Mouse (Mus musculus): ENCODE results near the gene Clspn. TPM values are rescaled to one million over a fixed set of nuclear protein-coding genes. Genes with fewer than 3 reads are reported as not detected.

Clspn gene
- polyA plus RNA-seq, 1 experiment from 2014 or later, result 13.0 TPM

- WGBS (ENCODE audit: missing documents), result 20% methylated on average over 7 of the region's 7 CpGs
- Histone ChIP-seq H3K27ac (no peak overlapping the region), H3K36me3 (ENCODE audit: inconsistent target) (no peaks in the 10 kb centered on the region), H3K4me3 (ENCODE audit: inconsistent target) (no peak overlapping the region), H3K79me2 (ENCODE audit: inconsistent target) (no peaks in the 10 kb centered on the region)
Observed at GRCm38 (mm10) chr4:126542838-126543237, 13.9 kb upstream of the Clspn start.

GRCm38 (mm10) chr4:126545016-126545415 lies 11.7 kb upstream of the Clspn start:
- Histone ChIP-seq H3K4me3 (ENCODE audit: inconsistent target) (no peak overlapping the region), H3K36me3 (ENCODE audit: inconsistent target) (no peaks in the 10 kb centered on the region), H3K27ac (no peak overlapping the region), H3K79me2 (ENCODE audit: inconsistent target) (no peaks in the 10 kb centered on the region)
- 82% methylated on average over 1 of the region's 1 CpGs for WGBS (ENCODE audit: missing documents)

GRCm38 (mm10) chr4:126545703-126546102 lies 11.0 kb upstream of the Clspn start:
- WGBS (ENCODE audit: missing documents), result 97% methylated on average over 6 of the region's 7 CpGs
- no peak overlapping the region for H3K27ac ChIP-seq
- no peak overlapping the region for H3K4me3 ChIP-seq (ENCODE audit: inconsistent target)
- no peaks in the 10 kb centered on the region for H3K79me2 ChIP-seq (ENCODE audit: inconsistent target)
- H3K36me3 ChIP-seq (ENCODE audit: inconsistent target), result no peaks in the 10 kb centered on the region

DNA sequence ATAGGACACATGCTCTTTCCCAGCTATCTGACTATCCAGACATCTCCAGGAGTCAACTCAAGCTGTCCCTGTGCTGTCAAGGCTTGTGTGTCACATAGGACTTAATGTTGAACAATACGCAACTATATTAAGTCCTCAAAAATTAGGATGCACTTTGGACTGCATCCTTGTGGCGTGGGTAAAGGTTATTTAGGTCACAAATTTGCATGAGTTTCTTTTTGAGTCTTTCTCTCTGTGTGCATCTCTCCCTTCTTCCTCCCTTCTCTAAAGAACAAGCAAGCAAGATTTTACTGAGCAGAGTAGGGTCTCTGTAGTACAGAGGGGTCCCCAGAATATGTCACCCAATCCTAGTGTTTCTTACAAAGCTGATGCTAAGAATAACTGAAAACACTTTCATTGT lies 10.6 kb upstream of the Clspn start:
- H3K36me3 ChIP-seq (ENCODE audit: inconsistent target), result no peaks in the 10 kb centered on the region
- no peak overlapping the region for H3K4me3 ChIP-seq (ENCODE audit: inconsistent target)
- no peaks in the 10 kb centered on the region for H3K79me2 ChIP-seq (ENCODE audit: inconsistent target)
- no peak overlapping the region for H3K27ac ChIP-seq
- 100% methylated on average over 2 of the region's 2 CpGs for whole genome bisulfite sequencing (ENCODE audit: missing documents)

GRCm38 (mm10) chr4:126552136-126552535 lies 4.6 kb upstream of the Clspn start:
- Histone ChIP-seq H3K36me3 (ENCODE audit: inconsistent target) (no peaks in the 10 kb centered on the region), H3K79me2 (ENCODE audit: inconsistent target) (peaks cover under 1% of the 10 kb centered on the region; the same call in 1 of the 2 replicates), H3K27ac (no peak overlapping the region), H3K4me3 (ENCODE audit: inconsistent target) (no peak overlapping the region)
- WGBS (ENCODE audit: missing documents), result 91% methylated on average over 6 of the region's 7 CpGs

DNA sequence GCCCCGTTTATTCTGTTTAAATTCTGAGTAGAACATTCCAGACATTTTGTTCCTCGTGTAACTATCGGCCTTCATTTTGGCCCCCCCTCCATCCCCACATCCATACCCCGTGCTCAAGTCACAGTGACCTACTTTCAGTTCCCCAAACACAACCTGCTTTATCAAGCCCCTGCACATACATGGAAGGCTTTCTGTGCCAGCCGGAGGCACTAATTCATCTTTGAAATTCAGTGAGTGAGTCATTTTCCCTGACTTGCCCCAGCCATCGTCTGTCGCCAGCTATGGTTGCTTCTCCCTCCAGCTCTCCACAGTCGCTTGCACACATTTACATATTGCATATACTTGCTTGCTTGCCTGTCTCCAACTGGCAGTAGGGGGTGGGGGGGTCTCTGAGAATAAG lies 3.6 kb upstream of the Clspn start:
- 1% methylated on average over 8 of the region's 8 CpGs for WGBS (ENCODE audit: missing documents)
- peak overlapping the region; percentile 4; the same call in 1 of the 2 replicates for H3K4me3 ChIP-seq (ENCODE audit: inconsistent target)
- peaks cover 10% of the 10 kb centered on the region for H3K79me2 ChIP-seq (ENCODE audit: inconsistent target)
- peak overlapping the region; percentile 72 for H3K27ac ChIP-seq
- no peaks in the 10 kb centered on the region for H3K36me3 ChIP-seq (ENCODE audit: inconsistent target)

DNA sequence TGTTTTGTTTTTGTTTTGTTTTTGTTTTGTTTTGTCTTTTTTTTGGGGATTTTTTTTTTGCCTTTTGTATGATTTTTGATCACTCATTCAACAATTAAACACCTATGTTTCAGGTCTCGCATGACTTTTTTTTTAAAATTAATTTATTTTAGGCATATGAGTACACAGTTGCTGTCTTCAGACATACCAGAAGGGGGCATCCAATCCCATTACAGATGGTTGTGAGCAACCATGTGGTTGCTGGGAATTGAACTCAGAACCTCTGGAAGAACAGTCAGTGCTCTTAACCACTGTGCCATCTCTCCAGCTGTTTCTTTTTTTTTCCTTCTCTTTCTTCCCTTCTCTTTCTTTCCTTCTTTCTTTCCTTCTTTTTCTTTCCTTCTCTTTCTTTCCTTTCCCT lies 3.0 kb upstream of the Clspn start:
- no peaks in the 10 kb centered on the region for H3K36me3 ChIP-seq (ENCODE audit: inconsistent target)
- H3K79me2 ChIP-seq (ENCODE audit: inconsistent target), result peaks cover 16% of the 10 kb centered on the region
- 63% methylated on average over 1 of the region's 1 CpGs for WGBS (ENCODE audit: missing documents)
- peak overlapping the region; percentile 72 for H3K27ac ChIP-seq
- peak overlapping the region; percentile 4; the same call in 1 of the 2 replicates for H3K4me3 ChIP-seq (ENCODE audit: inconsistent target)

DNA sequence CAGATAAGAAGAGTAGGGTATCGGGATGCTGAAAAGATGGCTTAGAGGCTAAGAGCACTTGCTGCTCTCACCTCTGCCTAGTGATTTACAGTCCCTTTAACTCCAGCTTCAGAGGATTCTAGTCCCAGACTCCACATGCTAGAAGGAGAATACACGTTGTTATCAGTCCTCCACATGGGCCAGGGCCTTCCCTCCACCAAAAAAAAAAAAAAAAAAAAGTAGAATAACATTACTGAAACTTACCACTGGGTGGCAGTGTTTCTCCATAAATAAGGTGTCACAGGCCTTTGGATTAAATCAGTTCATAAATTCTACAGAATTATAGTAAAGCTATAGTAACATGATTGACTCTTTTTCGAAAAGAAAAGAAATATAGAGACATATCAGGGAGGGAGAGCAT lies 2.3 kb upstream of the Clspn start:
- 34% methylated on average over 3 of the region's 3 CpGs for WGBS (ENCODE audit: missing documents)
- Histone ChIP-seq H3K36me3 (ENCODE audit: inconsistent target) (no peaks in the 10 kb centered on the region), H3K27ac (no peak overlapping the region), H3K79me2 (ENCODE audit: inconsistent target) (peaks cover 22% of the 10 kb centered on the region), H3K4me3 (ENCODE audit: inconsistent target) (no peak overlapping the region)

DNA sequence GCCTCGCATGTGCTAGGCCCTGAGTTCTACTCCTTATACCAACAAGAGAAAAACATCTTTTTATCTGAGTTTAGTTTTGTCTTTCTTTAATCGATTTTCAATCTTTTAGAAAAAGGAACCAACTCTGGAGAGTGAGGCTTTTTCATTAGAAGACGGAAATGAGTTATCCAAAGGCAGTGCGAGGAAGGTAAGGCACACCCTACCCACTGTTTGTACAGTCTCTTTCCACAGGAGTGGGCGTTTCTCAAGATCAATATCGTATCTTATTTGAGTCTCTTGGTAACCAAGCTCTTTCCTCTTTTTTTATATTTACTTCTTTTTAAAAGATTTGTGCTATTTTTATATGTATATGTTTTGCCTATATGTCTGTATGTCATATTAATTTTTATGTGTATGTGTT lies 7.1 kb downstream of the Clspn start:
- peaks cover 5% of the 10 kb centered on the region; the same call in 1 of the 2 replicates for H3K79me2 ChIP-seq (ENCODE audit: inconsistent target)
- WGBS (ENCODE audit: missing documents), result 88% methylated on average over 6 of the region's 6 CpGs
- H3K27ac ChIP-seq, result no peak overlapping the region
- no peaks in the 10 kb centered on the region for H3K36me3 ChIP-seq (ENCODE audit: inconsistent target)
- H3K4me3 ChIP-seq (ENCODE audit: inconsistent target), result no peak overlapping the region

DNA sequence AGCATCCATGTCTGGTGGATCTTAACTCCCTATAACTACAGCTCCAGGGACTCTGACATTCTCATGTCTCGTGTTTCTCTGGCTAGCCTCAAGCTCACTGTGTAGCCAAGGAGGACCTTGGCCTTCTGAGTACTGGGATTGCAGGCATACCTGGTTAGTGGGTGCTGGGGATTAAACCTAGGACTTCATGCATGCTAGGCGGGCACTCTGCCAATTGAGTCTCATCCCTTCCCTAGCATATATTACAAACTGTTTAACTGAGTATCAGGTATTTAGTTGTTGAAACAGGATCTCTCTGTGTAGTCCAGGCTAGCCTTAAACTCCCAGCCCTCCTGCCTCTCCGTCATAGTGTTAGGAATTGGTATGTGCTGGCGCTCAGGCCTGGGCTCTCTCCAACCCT lies 10.5 kb downstream of the Clspn start:
- no peaks in the 10 kb centered on the region for H3K36me3 ChIP-seq (ENCODE audit: inconsistent target)
- H3K4me3 ChIP-seq (ENCODE audit: inconsistent target), result no peak overlapping the region
- 95% methylated on average over 4 of the region's 4 CpGs for WGBS (ENCODE audit: missing documents)
- H3K79me2 ChIP-seq (ENCODE audit: inconsistent target), result no peaks in the 10 kb centered on the region
- no peak overlapping the region for H3K27ac ChIP-seq

GRCm38 (mm10) chr4:126569783-126570182 lies 13.0 kb downstream of the Clspn start:
- Histone ChIP-seq H3K36me3 (ENCODE audit: inconsistent target) (no peaks in the 10 kb centered on the region), H3K27ac (no peak overlapping the region), H3K79me2 (ENCODE audit: inconsistent target) (no peaks in the 10 kb centered on the region), H3K4me3 (ENCODE audit: inconsistent target) (no peak overlapping the region)
- 96% methylated on average over 3 of the region's 3 CpGs for WGBS (ENCODE audit: missing documents)

DNA sequence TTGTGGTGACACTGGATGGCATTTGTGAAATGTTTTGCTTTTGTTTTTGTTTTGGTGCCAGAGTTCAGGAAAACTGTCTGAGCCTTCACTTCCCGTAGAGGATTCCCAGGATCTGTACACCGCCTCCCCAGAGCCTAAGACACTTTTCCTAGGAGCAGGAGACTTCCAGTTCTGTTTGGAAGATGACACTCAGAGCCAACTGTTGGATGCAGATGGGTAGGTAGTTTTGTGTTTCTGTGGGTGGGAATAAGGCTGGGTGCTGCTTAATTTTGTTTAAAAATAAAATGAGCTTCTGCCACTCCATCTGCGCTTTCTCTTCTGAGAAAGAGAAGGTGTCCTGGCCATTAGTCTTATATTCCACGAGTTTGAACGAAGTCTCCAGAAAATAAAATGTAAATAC lies 19.5 kb downstream of the Clspn start:
- Histone ChIP-seq H3K79me2 (ENCODE audit: inconsistent target) (no peaks in the 10 kb centered on the region), H3K4me3 (ENCODE audit: inconsistent target) (no peak overlapping the region), H3K36me3 (ENCODE audit: inconsistent target) (no peaks in the 10 kb centered on the region), H3K27ac (no peak overlapping the region)
- WGBS (ENCODE audit: missing documents), result 97% methylated on average over 5 of the region's 5 CpGs

- 38% methylated on average over 3 of the region's 3 CpGs for WGBS (ENCODE audit: missing documents)
- Histone ChIP-seq H3K79me2 (ENCODE audit: inconsistent target) (no peaks in the 10 kb centered on the region), H3K27ac (no peak overlapping the region), H3K4me3 (ENCODE audit: inconsistent target) (no peak overlapping the region), H3K36me3 (ENCODE audit: inconsistent target) (no peaks in the 10 kb centered on the region)
Observed at GRCm38 (mm10) chr4:126577920-126578319, 21.2 kb downstream of the Clspn start.

- H3K36me3 ChIP-seq (ENCODE audit: inconsistent target), result no peaks in the 10 kb centered on the region
- no peak overlapping the region for H3K4me3 ChIP-seq (ENCODE audit: inconsistent target)
- WGBS (ENCODE audit: missing documents), result 90% methylated on average over 2 of the region's 2 CpGs
- no peaks in the 10 kb centered on the region for H3K79me2 ChIP-seq (ENCODE audit: inconsistent target)
- no peak overlapping the region for H3K27ac ChIP-seq
Observed at GRCm38 (mm10) chr4:126579077-126579476, 22.3 kb downstream of the Clspn start.

GRCm38 (mm10) chr4:126585739-126586138 lies 29.0 kb downstream of the Clspn start:
- Histone ChIP-seq H3K36me3 (ENCODE audit: inconsistent target) (no peaks in the 10 kb centered on the region; the same call in 1 of the 2 replicates), H3K27ac (no peak overlapping the region), H3K79me2 (ENCODE audit: inconsistent target) (no peaks in the 10 kb centered on the region), H3K4me3 (ENCODE audit: inconsistent target) (no peak overlapping the region)
- WGBS (ENCODE audit: missing documents), result 96% methylated on average over 13 of the region's 13 CpGs

DNA sequence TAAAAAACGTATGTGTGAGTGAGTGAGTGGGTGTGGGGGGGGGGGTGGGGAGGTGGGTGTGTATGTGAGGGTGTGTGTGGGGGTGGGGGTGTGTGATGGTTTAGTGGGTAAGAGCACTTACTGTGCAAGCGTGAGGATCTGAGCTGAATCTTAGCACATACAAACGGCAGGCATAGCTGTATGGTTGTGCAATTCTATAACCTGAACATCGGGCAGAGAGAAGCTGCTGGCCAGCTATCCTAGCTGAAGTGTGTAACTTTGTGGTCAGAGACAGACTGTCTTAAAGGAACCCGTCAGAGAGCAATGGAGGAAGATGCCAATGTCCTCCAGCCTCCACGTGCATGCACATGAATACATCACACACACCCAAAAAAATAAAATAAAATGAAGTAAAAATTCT lies 35.3 kb downstream of the Clspn start:
- no peaks in the 10 kb centered on the region for H3K79me2 ChIP-seq (ENCODE audit: inconsistent target)
- no peak overlapping the region for H3K4me3 ChIP-seq (ENCODE audit: inconsistent target)
- H3K36me3 ChIP-seq (ENCODE audit: inconsistent target), result no peaks in the 10 kb centered on the region; the same call in 1 of the 2 replicates
- no peak overlapping the region for H3K27ac ChIP-seq
- whole genome bisulfite sequencing (ENCODE audit: missing documents), result 47% methylated on average over 5 of the region's 6 CpGs

Data from macrophage (primary cell).